Mouse (Mus musculus) brain, embryonic 14.5 days (tissue): ENCODE measurements around the gene Aass.

Source experiments
- CTCF ChIP-seq: fragments of 200-500 bp; IDR thresholded peaks from 2 replicates; pipeline ENCODE4 v1.5.1; 2012; ENCODE audit warnings: inconsistent platforms, mild to moderate bottlenecking, moderate library complexity, borderline replicate concordance; ENCODE audit not compliant: insufficient read depth, insufficient read length; ENCODE audit errors: extremely low read depth
- POLR2A ChIP-seq: fragments of 200-500 bp; IDR thresholded peaks from 2 replicates; pipeline ENCODE4 v1.6.1; 2012; ENCODE audit warnings: mild to moderate bottlenecking, inconsistent platforms, borderline replicate concordance; ENCODE audit not compliant: poor library complexity, insufficient read depth, insufficient read length, severe bottlenecking; ENCODE audit errors: extremely low read depth

DNA sequence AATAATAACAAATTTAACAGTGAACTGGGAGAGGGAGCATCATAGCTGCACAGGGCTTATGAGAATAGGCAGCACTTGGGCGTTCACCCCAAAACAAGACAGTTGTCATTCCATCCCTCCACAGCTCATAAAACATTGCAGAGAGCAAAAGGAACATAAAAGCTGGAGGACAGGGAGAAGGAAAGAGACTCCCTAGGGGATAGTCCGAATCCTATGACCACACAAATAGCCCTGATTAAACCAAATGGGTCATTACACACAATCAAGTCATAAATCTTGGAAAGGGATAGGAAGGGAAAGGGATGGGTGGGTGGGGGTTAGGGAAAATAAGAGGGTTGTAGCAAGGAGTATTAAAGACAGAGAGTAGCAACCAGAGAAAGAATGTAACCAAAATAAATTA lies 54.5 kb downstream of the Aass start:
- TF ChIP-seq CTCF = no peak
- no peak for TF ChIP-seq POLR2A
